ENCODE assay signal across 22 mouse cellular contexts in the genomic region with DNA sequence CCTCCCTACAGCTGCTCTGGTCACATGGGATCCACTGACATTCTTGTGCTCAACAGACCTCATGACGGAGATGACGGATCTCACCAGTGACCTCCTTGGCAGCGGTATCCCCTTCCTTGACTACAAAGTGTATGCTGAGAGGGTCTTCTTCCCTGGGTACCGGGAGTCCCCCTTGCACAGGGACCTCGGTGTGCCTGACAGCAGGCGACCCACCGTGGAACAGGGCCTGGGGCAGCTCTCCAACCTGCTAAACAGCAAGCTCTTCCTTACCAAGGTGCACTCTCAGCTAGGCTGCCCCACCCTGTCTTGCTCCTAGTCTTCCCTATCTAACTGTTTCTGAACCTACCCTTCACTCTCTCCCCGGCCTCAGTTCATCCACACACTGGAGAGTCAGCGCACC. TPM values are rescaled to one million over a fixed set of nuclear protein-coding genes. Genes with fewer than 3 reads are reported as not detected.
"Had no signal": no experiment of that assay in that cellular context is flagged by ENCODE, and none has a peak within 500 bp of the region (broad histone marks: within the 10 kb centered on the region; RNA-seq: fewer than 3 reads in every experiment).

No protein-coding gene starts in this region.

- DNase-seq: kidney, adult 8-10 months; left cerebral cortex, postnatal 4 days; right cerebral cortex, adult 18-20 months; right cerebral cortex, postnatal 25 days; thymus, adult 18-20 months; thymus, postnatal 25 days had no signal

RNA-seq across cellular contexts. Expression of a gene that starts 16.4 kb away (rescaled TPM):
- total RNA-seq: megakaryocyte-erythroid progenitor cell, adult 5-6 weeks had no signal

RNA-seq across cellular contexts. Expression of a gene that starts 50.2 kb away (rescaled TPM):
- total RNA-seq: layer of hippocampus, adult 2 months; layer of hippocampus, postnatal 10 days; left cerebral cortex, adult 18-20 months; left cerebral cortex, postnatal 10 days; left cerebral cortex, postnatal 4 days; liver, adult 2 months; megakaryocyte-erythroid progenitor cell, adult 5-6 weeks had no signal
- polyA plus RNA-seq: intestine, postnatal 0 days; kidney, embryonic 16.5 days; limb, embryonic 13.5 days; liver, adult 2 months; liver, embryonic 14.5 days; lung, embryonic 16.5 days; midbrain, embryonic 12.5 days; midbrain, embryonic 16.5 days; neural tube, embryonic 14.5 days; small intestine, adult 2 months; stomach, embryonic 16.5 days had no signal
